Mouse (Mus musculus) midbrain, embryonic 11.5 days (tissue): ENCODE data around the gene AU041133. TPM values are rescaled to one million over a fixed set of nuclear protein-coding genes. Genes with fewer than 3 reads are reported as not detected.

Experiments
- ATAC-seq: fragments of 200-750 bp; cut with Nextera tagmentation; 2 replicates; pipeline ENCODE4 v1.8.0; 2017; ENCODE audit warnings: moderate TSS enrichment, moderate library complexity; ENCODE audit not compliant: low FRiP score
- DNase-seq: peaks from one replicate; pipeline ENCODE4 v3.0.0; 2015; ENCODE audit warnings: low spot score; ENCODE audit errors: missing footprints
- H3K27ac ChIP-seq: fragments of 300-500 bp; sonication (generic); 2 replicates; pipeline ENCODE4 v1.5.1; 2014; ENCODE audit warnings: low read depth, low read length
- H3K27me3 ChIP-seq: fragments of 300-500 bp; sonication (generic); 2 replicates; pipeline ENCODE4 v1.6.1; 2014; ENCODE audit warnings: mild to moderate bottlenecking, low read length, moderate library complexity, mixed read lengths; ENCODE audit not compliant: control insufficient read depth, insufficient read depth
- H3K36me3 ChIP-seq: fragments of 300-500 bp; sonication (generic); 2 replicates; pipeline ENCODE4 v1.6.1; 2014; ENCODE audit warnings: mild to moderate bottlenecking, low read length, moderate library complexity, mixed read lengths; ENCODE audit not compliant: control insufficient read depth, insufficient read depth
- H3K4me1 ChIP-seq: fragments of 300-500 bp; sonication (generic); 2 replicates; pipeline ENCODE4 v1.6.1; 2014; ENCODE audit warnings: low read length; ENCODE audit not compliant: control insufficient read depth, insufficient read depth
- H3K4me2 ChIP-seq: fragments of 300-500 bp; sonication (generic); 2 replicates; pipeline ENCODE4 v1.6.1; 2014; ENCODE audit warnings: mild to moderate bottlenecking, moderate library complexity
- H3K4me3 ChIP-seq: fragments of 300-500 bp; sonication (generic); 2 replicates; pipeline ENCODE4 v1.5.1; 2014; ENCODE audit warnings: low read depth, low read length
- H3K9ac ChIP-seq: fragments of 300-500 bp; sonication (generic); 2 replicates; pipeline ENCODE4 v1.6.1; 2014; ENCODE audit warnings: low read length
- H3K9me3 ChIP-seq: fragments of 300-500 bp; sonication (generic); 2 replicates; pipeline ENCODE4 v1.6.1; 2016; ENCODE audit warnings: low read length; ENCODE audit not compliant: control insufficient read depth
- WGBS: fragments of 180-500 bp; shearing (Covaris S2); extraction: QIAGEN DNeasy Blood & Tissue Kit; methylation state at CpG from one replicate; pipeline ENCODE4 v1.1.7; 2014; 5-methylcytosine and 5-hydroxymethylcytosine counted together
- polyA plus RNA-seq: library from polyadenylated mRNA; unstranded; fragments of >200 nt; fragmentation: Nextera tagmentation; extraction: Ambion mirVana; gene quantifications from 2 replicates; pipeline ENCODE4 v1.2.1, GENCODE M21; 2014

AU041133 gene
- polyA plus RNA-seq, 1 experiment from 2014 or later: 6.6 TPM

DNA sequence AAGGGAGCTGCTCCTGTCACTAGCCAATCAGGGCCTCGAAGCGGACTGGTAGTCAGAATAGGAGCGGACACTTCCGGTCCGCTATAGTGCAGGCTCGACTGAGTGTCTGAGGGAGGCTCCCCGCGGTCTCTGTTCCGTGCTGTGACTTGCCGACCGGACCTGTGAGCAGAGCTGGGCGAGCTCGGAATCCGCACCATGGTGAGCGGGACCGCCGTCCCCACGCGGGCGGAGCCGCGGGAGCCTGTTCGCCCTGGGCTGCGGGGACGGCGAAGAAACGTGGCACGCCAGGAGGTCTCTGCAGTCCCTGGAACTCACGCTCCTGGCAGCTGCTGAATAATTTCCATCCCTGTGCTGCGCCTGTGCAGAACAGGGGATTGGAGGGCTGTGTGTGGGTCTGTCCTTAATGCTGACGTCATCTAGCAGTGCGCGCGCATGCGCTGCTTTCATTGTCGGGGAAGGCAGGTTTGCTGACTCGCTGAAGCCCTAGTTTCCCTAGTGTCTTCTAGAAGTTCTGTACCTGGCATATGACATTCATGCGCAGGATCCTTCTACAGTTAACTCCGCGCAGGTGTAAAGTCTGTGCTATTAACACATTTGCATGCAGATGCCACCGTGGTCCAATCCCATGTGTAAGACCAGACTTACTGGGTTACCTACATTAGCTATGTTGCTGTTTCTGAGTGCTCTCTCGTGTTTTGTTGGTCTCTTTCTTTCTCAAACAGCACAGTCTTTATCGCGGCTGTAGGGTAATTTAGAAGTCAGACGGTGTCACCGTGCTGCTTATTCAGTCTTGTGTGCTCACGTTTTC is 50.6 kb downstream of the AU041133 start:
- H3K9me3 ChIP-seq: peaks cover 9% of the 10 kb centered on the region; the same call in 1 of the 2 replicates
- no peaks in the 10 kb centered on the region for H3K27me3 ChIP-seq
- no peaks in the 10 kb centered on the region for H3K36me3 ChIP-seq
- H3K4me1 ChIP-seq: peaks cover 5% of the 10 kb centered on the region; the same call in 1 of the 2 replicates
- peak; percentile 100 for ATAC-seq
- peak overlapping the region; percentile 96 for H3K27ac ChIP-seq
- peak overlapping the region; percentile 83 for H3K9ac ChIP-seq
- H3K4me3 ChIP-seq: peak overlapping the region; percentile 68
- peak; percentile 99 for DNase-seq
- H3K4me2 ChIP-seq: peak overlapping the region; percentile 68
- WGBS: 7% methylated on average over 47 of the region's 47 CpGs

Other genes with a start within 250 kb of the AU041133 start
- 7.5 and 8.0 TPM in 2 replicates for gene Zfp781, start 197.5 kb upstream of the AU041133 start, polyA plus RNA-seq
- 13.2 and 14.7 TPM in 2 replicates for gene Zfp873, start 79.9 kb upstream of the AU041133 start, polyA plus RNA-seq
- gene BC024063, start 44.7 kb upstream of the AU041133 start, polyA plus RNA-seq: 7.1 and 7.4 TPM in 2 replicates
- 18.8 and 20.6 TPM in 2 replicates for gene Zfp938, start 113.3 kb downstream of the AU041133 start, polyA plus RNA-seq
- not detected in 2 replicates for gene 4932415D10Rik, start 188.6 kb downstream of the AU041133 start, polyA plus RNA-seq
- 10.5 and 11.0 TPM in 2 replicates for gene Gm4924, start 226.2 kb downstream of the AU041133 start, polyA plus RNA-seq